Mouse (Mus musculus) ES-E14 (cell line): ENCODE data around the gene Ticrr.

Experiments used
- CHD2 ChIP-seq: IDR thresholded peaks from 2 replicates; pipeline ENCODE4 v1.6.1; 2014; ENCODE audit warnings: mild to moderate bottlenecking, low read depth, low read length, inconsistent platforms
- MAFK ChIP-seq: IDR thresholded peaks from 2 replicates; pipeline ENCODE4 v1.6.1; 2014; ENCODE audit warnings: mild to moderate bottlenecking, low read depth, low read length, inconsistent platforms; ENCODE audit not compliant: insufficient read depth
- ZNF384 ChIP-seq: IDR thresholded peaks from 2 replicates; pipeline ENCODE4 v1.6.1; 2012; ENCODE audit warnings: low read depth, low read length, inconsistent platforms

- TF ChIP-seq MAFK (no peak), ZNF384 (no peak), CHD2 (no peak)
Observed at GRCm38 (mm10) chr7:79731438-79731837, 71.4 kb downstream of the Ticrr start.
